Mouse (Mus musculus) lung, postnatal 10 days (tissue): ENCODE data around the gene Pla2g7.

ENCODE experiments used
- DNase-seq: peaks from one replicate; pipeline ENCODE4 v3.0.0; 2021

Pla2g7 gene

GRCm38 (mm10) chr17:43649641-43650436, 81.9 kb downstream of the Pla2g7 start:
- DNase-seq: peak; percentile 26

- no peak for DNase-seq
Measured at GRCm38 (mm10) chr17:43651314-43652046, 83.6 kb downstream of the Pla2g7 start.
